Mouse (Mus musculus) fat pad, adult 2 months (tissue): ENCODE data around the gene Tmem138.
"Not testable (repeated sequence)": the region's sequence is repeated elsewhere in the genome, so short reads cannot be mapped to it uniquely, and the experiment has no call there.

Experiments
- DNase-seq: peaks from one replicate; pipeline ENCODE4 v3.0.0-alpha.2; 2011; ENCODE audit warnings: low read depth, low spot score; ENCODE audit errors: extremely low read depth

The Tmem138 gene

GRCm38 (mm10) chr19:10580102-10580501 lies 2.9 kb upstream of the Tmem138 start:
- DNase-seq = no peak

- DNase-seq = no peak
Measured at GRCm38 (mm10) chr19:10569627-10570026, 7.5 kb downstream of the Tmem138 start.

- no peak for DNase-seq
Measured at GRCm38 (mm10) chr19:10565217-10565616, 11.9 kb downstream of the Tmem138 start.

- no peak for DNase-seq
Measured at GRCm38 (mm10) chr19:10564278-10564677, 12.9 kb downstream of the Tmem138 start.

- no peak for DNase-seq
Measured at GRCm38 (mm10) chr19:10562351-10562750, 14.8 kb downstream of the Tmem138 start.

GRCm38 (mm10) chr19:10561558-10562314 lies 15.4 kb downstream of the Tmem138 start:
- peak; percentile 23 for DNase-seq

GRCm38 (mm10) chr19:10560108-10560507 lies 17.1 kb downstream of the Tmem138 start:
- DNase-seq = no peak

- not testable (repeated sequence) for DNase-seq
Measured at GRCm38 (mm10) chr19:10557837-10558375, 19.3 kb downstream of the Tmem138 start.

GRCm38 (mm10) chr19:10557430-10557829 lies 19.7 kb downstream of the Tmem138 start:
- DNase-seq = no peak

GRCm38 (mm10) chr19:10557001-10557400 lies 20.2 kb downstream of the Tmem138 start:
- DNase-seq = no peak

- peak; percentile 33 for DNase-seq
Measured at GRCm38 (mm10) chr19:10555624-10556510, 21.3 kb downstream of the Tmem138 start, which contains the start of gene Tmem216. Gene Tmem216 (minus strand): TSS chr19:10556238.

- DNase-seq = no peak
Measured at GRCm38 (mm10) chr19:10539454-10539853, 37.7 kb downstream of the Tmem138 start.

- no peak for DNase-seq
Measured at GRCm38 (mm10) chr19:10530082-10530481, 47.1 kb downstream of the Tmem138 start.

- peak; percentile 8 for DNase-seq
Measured at GRCm38 (mm10) chr19:10525910-10526309, 51.3 kb downstream of the Tmem138 start, which contains the start of gene Sdhaf2. Gene Sdhaf2 (minus strand): TSS chr19:10526142.

- DNase-seq = peak; percentile 37
Measured at GRCm38 (mm10) chr19:10525106-10525901, 51.9 kb downstream of the Tmem138 start, which contains the start of gene Cpsf7. Gene Cpsf7 (plus strand): TSS chr19:10525266.

- no peak for DNase-seq
Measured at GRCm38 (mm10) chr19:10524784-10525105, 52.4 kb downstream of the Tmem138 start.

- no peak for DNase-seq
Measured at GRCm38 (mm10) chr19:10523483-10524080, 53.6 kb downstream of the Tmem138 start.

- no peak for DNase-seq
Measured at GRCm38 (mm10) chr19:10521926-10522325, 55.2 kb downstream of the Tmem138 start.
